Mouse (Mus musculus) cerebellum, adult (tissue): ENCODE measurements around the gene Emp3.
"Not testable (repeated sequence)": the region's sequence is repeated elsewhere in the genome, so short reads cannot be mapped to it uniquely, and the experiment has no call there.

Source experiments
- ATAC-seq: cut with Nextera tagmentation; 2 replicates; pipeline ENCODE4 v1.9.2; 2017; ENCODE audit warnings: mild to moderate bottlenecking, moderate library complexity, mixed read lengths; ENCODE audit not compliant: insufficient number of reproducible peaks, low FRiP score, low TSS enrichment

The Emp3 gene

DNA sequence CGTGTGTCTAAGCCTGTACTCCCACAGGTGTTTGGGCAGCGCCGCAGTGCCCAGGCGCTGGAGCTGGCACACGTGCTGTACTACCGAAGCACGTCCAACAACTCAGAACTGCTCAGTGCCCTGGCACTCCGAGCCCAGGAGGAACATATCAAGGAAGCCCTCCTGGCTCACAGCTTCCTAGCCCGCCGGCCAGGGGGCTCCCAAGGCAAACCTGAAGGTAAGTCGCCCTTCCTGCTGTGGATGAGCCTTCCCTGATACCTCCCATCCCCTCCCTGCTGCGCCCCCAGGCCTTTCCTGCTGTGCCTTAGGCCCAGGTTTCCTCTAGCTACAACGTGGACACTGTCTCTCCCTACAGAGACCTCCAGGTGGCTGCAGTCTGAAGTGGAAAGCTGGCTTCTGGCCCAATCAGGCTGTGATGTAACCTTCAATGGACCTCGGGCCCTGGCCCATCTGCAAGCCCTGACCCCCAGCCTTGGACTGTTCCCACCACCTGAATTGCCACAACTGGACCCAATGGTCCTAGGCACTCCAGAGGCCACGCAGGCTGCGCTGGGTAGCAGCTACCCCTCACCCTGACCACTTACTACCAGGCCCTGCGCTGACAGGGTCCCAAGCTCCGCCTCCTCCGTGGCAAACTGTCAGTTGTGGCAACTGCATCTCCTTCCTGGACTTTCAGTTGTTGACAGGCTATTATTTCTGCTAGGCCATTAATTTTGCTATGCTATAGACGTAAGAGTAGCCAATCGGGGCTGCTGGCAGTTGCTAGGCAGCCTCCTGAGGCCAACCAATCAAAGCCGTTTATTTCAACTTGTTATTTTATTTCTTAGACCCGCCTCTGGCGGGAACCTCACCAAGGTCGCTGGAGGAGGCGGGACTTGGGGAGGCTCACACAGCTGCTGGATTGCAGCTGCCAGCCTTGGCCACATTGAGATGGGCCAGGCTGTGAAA lies 4.9 kb downstream of the Emp3 start:
- no peak for ATAC-seq

DNA sequence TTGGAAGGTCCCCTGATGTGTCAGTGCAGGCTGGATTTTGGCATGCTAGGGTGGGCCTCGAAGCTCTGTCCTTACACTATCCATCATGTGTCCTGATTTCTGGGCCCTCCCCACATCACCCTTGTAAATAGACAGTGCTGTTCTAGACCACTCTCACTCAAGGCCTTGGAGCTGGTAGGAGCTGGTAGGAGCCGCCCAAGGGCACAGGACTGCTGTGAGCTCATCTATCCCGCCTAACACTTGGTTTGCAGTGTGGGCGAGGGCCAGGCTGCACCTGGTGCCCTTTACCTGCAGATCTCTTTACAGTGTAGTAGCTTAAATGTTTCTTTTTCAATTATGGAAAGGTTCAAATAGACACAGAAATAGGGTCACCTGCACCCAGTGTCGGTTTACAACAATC lies 6.2 kb downstream of the Emp3 start:
- no peak for ATAC-seq

DNA sequence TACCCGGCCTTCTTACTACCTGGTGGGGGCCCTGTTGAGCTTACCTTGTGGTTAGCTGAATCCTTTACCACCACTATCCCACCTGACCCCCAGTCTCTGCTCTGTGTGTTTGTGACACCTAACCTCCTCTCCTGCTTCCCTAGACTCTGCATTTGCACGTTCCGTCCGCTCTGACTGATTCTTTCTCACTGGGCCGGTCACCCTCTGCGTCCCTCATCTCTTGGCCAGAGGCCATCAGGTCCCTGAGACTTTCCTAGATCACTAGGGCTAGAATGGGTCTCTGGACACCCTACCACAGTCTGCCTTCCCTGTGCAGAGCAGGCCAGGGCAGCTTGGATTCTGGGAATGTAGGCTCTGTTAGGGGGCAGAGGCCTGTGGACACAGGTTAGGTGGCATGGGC lies 7.1 kb downstream of the Emp3 start:
- no peak for ATAC-seq

DNA sequence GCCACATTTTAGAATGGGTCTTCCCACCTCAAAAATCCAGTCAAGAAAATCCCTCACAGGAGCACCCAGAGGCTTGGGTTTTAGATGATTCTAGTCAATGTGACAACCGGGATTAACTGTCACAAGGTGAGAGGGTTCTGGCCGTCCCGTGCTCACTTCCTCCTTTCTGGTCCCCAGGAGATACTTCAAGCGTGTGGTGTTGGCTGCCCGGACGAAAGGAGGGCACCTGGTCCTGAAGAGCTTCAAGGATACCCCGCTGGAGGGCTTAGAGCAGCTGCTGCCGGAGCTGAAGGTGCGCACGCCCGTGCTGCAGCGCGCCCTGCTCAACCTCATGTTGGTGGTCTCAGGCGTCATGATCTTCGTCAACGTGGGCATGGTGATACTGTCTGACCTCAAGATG lies 12.1 kb downstream of the Emp3 start:
- ATAC-seq: no peak

DNA sequence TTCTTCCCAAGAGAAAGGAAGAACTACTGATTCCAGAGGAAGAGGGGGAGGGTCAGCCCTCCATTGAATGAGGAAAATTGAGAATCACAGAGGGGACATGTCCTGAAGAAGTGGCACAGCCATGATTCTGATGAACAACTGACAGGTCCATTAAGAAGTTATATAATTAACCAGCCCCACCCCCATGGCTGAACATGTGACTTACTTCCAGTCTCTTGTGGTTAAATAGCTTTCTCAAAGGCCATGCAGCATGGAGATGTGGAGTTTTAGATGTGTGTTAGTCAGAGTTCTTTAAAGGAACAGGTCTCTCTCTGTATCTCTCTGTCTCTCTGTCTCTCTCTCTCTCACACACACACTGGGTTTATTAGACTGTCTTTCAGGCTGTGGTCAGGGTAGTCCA lies 12.8 kb downstream of the Emp3 start:
- no peak for ATAC-seq

DNA sequence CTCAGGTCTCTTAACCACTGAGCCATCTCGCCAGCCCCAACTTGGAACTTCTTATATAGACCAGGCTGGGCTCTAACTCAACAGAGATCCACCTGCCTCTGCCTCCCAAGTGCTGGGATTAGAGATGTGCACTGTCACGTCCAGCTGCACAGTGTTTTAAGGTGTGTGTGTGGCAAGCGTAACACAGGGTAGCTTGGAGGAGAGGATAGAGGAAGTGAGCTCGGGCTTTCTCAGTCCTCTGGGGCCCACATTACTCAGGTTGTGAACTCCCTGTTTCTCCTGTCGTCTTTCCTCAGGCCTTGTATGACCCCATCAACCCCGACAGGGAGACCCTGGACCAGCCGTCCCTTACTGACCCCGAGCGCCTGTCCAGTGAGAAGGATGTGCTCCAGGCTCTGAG lies 14.6 kb downstream of the Emp3 start:
- no peak for ATAC-seq

DNA sequence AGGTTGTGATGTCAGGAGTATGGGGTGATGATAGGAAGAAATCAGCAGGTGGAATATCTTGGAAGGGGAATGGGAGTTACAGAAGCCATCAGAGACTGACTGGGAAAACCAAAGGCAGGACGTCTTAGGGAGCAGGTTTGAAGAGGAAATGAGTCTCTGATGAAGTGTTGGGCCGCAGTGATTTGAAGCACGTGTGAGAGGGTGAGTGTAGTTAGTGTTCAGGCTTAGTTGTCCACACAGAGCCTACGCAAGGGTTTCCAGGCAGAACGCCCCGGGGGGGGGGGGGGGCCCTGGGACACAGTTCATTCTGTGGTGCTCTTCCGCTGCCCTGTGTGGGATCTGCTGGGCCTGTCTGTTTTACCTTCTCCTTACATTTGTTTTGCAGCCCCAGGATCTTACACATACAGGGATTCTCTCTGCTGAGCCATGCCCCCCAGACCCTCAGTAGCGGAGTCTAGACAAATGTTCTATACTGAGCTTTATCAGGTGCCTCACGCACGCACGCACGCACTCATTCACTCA lies 18.7 kb downstream of the Emp3 start:
- ATAC-seq: no peak

DNA sequence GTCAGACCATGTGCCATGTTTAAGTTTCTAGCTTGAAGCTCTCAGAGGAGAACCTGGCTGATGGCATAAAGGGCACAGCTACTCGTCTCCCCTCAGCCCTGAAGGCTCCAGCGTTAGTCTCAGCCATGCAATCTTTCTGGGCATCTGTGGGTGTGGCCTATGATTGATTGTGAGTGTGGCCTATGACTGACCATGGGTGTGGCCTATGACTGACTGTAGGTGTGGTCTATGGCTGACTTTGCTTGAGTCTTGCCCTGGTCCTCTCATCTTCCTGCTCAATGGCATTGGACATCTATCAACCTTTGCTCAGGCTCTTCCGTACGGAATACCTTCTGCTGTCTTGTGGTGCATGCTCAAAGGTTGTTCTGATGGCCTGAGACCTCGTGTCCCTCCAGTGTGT lies 19.6 kb downstream of the Emp3 start:
- no peak for ATAC-seq

DNA sequence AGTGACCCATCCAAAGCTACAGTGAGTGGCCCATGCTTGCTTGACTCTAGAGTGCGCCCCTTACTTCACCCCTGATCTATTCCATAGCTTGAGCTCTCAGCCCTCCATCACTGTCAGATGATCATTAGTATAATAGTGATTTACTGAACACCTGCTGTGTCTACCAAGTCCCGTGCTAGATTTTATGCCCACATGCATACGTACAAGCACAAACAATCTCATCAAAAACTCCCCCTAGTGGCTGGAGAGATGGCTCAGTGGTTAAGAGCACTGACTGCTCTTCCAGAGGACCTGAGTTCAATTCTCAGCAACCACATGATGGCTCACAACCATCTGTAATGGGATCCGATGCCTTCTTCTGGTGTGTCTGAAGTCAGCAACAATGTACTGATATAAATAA lies 23.1 kb downstream of the Emp3 start:
- not testable (repeated sequence) for ATAC-seq

DNA sequence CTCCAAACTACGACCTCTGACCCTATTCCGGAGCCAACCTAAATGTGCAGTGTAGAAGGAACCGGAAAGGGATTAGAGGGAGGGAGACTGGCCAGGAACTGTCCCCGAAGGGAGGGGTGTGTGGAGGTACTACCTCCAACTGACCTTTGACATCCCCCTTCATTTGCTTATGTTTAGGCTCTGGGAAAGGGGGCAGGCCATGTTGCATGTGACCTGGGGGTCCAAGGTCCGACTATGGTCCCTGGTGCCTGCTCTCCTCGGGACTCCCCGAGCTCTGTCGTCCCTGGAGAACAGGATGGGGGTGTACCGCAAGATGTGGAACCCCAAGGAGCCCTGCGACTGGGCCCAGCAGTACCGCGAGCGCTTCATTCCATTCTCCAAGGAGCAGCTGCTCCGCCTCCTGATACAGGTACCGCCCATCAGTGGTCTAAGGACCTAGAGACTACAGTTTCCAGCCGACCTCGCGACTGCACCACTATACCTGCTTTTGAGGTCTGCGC lies 23.9 kb downstream of the Emp3 start:
- peak; percentile 50 for ATAC-seq

DNA sequence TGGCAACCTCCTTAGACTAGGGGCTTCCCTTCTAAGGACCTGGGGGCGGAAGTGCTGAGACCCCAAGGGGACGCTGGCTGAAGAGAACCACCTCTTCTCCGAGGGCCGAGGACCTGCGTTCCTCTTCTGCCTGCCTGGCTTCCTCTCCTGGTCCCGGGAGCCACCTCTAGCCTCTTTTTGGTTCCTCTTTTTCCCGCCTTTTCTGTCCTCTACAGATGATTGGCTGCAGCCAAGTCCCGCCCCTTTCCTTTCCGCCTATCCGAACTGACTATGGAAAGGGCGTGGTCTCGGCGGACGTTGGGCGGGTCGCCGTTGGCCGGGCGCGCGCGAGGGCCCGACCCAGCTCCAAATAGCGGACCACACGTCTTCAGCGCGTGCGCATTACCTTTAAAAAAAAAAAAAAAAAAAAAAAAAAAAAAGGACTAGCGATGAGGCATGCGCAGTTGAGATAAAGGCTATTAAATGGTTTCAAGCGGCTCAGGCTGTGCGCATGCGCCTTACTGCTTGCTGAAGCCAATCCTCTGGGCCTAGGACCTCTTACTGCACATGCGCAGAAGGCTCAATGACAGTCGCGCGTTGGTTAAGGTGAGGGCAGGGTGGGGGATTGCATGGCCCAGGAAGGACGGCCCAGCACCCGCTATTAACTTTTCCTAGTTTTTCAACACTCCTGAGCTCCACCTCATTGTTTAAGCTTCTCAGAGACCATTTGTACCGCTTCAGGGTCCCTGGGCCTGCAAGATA lies 24.5 kb downstream of the Emp3 start, which contains the start of the genes Syngr4 and Tmem143:
Gene Syngr4 (minus strand): TSS at position 198 of the 741 bp plus-strand sequence.
Gene Tmem143 (plus strand): TSS at position 425 of the 741 bp plus-strand sequence.
- peak; percentile 88 for ATAC-seq

DNA sequence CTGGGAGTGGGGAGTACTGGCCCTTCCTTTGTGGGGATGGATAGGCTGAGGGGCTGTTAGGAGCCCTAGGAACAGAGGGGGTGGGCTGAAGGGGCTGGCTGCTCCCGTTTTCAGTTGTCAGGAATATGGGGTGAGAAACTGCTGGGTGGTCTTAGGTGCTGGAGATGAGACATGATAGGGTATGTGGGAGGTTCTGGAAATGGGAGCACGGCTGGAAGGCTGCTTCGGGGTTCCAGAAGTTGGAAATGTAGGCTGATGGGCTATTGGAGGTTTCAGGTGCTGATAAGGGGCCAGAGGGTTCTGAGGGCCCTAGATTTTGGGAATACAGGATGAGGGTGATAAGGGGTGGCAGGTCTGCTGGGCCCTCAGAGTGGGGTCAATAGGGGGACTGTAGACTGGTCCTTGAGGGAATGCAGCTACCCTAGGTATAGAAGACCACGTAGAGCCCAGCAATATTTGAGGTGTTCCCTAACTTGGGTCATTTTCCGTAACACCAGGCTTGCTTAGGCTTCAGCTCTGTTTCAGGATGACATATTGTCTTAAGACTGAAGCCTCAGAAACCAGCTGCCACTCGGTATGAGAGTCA lies 25.2 kb downstream of the Emp3 start:
- no peak for ATAC-seq

DNA sequence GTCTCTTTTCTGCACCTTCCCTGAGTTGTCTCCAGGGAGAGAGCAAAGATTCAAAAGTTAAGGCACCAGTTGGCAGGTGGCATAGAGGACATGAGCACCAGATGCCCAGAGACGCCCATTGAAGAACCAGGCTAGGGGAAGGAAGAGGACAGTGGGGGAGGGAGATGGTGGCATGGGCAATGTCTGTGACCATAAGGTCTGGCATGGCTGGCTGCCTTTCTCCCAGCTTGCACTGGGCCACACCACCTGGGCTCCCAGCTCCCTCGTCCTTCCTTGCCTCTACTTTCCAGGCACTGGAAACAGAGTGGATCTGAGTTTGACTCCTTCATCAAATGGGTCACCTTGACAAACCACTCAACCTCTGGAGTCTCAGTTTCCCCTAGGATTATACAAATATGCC lies 28.6 kb downstream of the Emp3 start:
- ATAC-seq: no peak

DNA sequence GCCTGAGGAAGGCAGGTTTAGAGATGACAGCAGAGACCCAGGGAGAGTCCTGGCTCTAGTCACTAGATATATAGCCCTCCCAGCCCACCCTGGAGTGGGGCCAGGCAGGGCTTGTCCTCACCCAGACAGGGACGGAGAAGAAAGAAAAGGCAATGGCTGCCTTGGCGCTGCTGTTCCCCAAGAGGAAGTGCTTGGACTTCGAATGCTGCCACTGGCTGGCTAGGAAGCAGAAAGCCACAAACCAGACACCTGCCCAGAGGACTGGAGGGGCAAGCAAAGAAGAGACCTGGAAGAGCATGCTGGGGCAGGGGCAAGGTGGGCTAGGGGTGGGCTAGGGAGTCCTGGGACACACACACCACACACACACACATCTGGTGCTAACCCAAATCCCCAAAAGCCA lies 34.0 kb downstream of the Emp3 start:
- ATAC-seq: no peak

DNA sequence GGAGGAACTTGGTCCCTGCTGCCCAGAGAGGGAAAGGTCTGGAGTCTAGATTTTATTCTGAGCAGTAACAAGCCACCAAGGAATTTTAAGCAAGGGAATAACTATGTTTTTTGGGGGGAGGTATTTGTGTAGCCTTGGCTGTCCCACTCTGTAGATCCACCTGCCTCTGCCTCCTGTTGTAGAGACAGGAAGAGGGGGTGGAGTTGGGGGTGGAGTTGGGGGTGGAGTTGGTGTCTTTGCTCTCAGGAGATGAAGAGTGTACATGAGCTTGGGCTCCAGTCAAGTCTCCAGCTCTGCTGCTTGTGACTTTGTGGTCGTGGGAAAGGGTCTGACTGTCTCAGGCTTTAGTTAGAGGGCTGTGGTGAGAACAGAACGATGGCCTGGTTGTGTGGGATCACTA lies 40.2 kb downstream of the Emp3 start:
- ATAC-seq: no peak

DNA sequence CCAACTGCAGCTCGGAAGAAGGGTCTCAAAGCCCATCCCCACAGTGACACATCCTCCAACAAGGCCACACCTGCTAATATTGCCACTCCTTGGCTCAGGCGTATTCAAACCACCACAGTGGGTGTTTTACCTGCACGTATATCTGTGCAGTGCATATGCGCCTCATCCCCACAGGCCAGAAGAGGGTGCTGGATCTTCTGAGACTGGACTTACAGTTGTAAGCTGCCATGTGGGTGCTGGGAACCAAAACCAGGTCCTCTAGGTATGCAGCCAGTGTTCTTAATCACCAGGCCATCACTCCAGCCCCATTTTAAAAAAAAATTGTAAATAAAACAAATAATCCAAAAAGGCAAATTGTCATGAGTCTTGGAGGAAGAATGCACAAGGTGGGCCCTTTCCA lies 40.7 kb downstream of the Emp3 start:
- no peak for ATAC-seq

DNA sequence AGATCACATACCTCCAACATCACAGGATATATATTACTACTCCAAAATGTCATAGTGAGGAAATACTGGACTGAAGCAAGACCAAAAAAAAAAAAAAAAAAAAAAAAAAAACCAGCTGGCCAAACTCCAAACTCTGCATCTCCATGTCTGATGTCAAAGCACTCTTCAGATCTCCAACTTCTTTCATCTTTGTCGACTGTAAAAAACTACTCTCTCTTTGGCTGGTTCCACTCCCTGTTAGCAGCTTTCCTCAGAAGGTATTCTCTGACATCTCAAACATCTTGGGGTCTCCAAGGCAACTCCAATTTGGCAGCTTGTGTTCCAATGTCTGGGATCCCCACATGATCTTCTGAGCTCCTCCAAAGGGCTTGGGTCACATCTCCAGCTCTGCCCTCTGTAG lies 42.9 kb downstream of the Emp3 start, which contains the start of gene Grin2d:
Gene Grin2d (minus strand): TSS at position 101 of the 400 bp plus-strand sequence.
- ATAC-seq: not testable (repeated sequence)

DNA sequence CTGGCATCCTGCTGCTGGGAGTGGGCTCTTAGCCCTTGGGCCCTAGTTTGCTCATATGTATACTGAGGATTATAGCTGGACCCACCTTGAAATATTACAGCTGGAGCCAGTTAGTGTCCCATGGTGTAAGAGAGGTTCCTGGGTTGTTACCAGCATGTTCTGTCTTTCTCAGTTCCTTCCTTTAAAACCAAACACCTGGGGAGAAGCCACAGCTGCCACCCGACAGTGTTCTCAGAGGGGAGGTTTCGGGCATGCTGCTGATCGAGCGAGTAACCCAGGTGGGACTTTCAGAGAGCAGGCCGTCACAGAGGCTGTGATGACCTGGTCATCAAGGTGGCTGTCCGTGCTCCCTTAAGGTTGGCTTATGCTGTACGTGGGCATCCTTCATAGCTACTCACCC lies 44.3 kb downstream of the Emp3 start:
- ATAC-seq: no peak

DNA sequence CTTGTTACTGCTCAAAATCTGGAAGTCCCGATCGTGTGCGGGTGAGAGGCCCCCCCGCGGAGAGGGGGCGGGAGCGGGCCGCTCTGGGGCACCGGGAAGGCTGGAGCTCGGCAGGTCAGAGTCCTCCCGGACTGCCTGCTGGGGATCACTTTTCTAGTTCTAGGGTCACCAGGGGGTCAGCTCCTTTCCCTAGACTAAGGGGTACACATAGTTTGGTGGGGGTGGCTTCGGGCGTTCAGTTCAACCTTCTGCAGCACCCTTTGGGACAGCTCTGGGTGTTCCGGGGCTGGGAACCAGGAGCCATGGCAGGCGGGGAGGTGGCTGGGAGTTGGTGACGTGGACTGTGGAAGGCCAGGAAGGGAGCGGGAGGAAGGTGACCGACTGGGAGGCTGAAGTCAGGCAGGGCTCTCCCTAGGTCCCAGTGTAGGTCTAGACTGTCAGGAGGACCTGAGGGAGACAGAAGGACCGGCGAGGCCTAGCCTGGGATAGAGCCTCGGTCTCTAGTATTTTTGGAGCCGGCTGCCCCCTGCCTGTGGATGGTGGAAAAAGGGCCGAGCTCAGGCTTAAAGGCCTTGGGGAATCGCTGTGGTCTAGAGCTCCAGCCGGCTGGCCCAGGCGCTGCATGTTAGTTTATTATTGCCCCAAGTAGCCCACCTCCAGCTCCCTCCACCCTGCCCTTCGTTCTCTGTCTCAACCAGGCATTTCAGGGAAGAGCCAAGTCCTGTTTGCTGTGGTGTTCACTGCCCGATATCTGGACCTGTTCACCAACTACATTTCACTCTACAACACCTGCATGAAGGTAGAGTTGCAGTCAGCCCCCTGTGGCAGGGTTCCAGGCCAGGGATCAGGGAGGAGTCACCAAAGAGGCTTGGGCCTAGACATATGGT lies 47.9 kb downstream of the Emp3 start:
- peak; percentile 16; the same call in 1 of the 2 replicates for ATAC-seq
